Mouse (Mus musculus): ENCODE results near the gene Cend1. TPM values are rescaled to one million over a fixed set of nuclear protein-coding genes. Genes with fewer than 3 reads are reported as not detected.
"Not testable (repeated sequence)": the region's sequence is repeated elsewhere in the genome, so short reads cannot be mapped to it uniquely, and the experiment has no call there.

The Cend1 gene
- total RNA-seq, 2 experiments from 2014 or later = 0.47 to 0.82 TPM

- intact Hi-C loops (cut with DNase I; ENCODE audit: low total_unique reads) = no loop called here
- DNase-seq = peak; percentile 94
Observed at GRCm38 (mm10) chr7:141447110-141447991, 18.1 kb upstream of the Cend1 start, which contains the start of gene Rplp2. TSS of gene Rplp2 (plus strand) at chr7:141447370.

GRCm38 (mm10) chr7:141446374-141446773, 17.1 kb upstream of the Cend1 start:
- intact Hi-C loops (cut with DNase I; ENCODE audit: low total_unique reads); DNase-seq: not testable (repeated sequence)

DNA sequence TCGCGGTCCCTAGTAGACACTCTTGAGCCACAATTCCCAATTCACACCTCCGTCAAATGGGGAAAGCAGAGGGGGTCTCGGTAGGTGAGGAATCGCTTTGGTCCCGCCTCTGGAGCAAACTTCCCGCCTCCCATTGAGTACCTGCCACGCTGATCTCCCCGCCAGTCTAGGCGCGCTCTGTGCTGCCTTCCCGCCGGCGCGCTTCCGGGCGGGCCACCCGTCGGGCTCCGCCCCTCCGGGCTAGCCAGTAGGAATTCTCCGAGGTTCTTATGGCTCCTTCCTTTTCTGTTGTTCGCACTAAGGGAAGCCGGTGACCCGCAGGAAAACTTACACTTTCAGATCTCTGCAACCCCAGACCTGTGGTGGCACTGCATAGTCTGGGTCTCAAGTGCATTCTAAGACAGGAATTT, 14.5 kb upstream of the Cend1 start, which contains the start of gene Pidd1:
Pidd1 (minus strand) TSS at position 198 of the 410 bp plus-strand sequence.
- peak; percentile 65 for DNase-seq
- intact Hi-C loops (cut with DNase I; ENCODE audit: low total_unique reads) = loop anchor here (5.0 kb wide), 1 partner anchor 37 kb away; no protein-coding TSS in a partner anchor

- DNase-seq = peak; percentile 30
- intact Hi-C loops (cut with DNase I; ENCODE audit: low total_unique reads) = loop anchor here (5.0 kb wide), 1 partner anchor 36 kb away; no protein-coding TSS in a partner anchor
Observed at GRCm38 (mm10) chr7:141443081-141443821, 14.0 kb upstream of the Cend1 start.

DNA sequence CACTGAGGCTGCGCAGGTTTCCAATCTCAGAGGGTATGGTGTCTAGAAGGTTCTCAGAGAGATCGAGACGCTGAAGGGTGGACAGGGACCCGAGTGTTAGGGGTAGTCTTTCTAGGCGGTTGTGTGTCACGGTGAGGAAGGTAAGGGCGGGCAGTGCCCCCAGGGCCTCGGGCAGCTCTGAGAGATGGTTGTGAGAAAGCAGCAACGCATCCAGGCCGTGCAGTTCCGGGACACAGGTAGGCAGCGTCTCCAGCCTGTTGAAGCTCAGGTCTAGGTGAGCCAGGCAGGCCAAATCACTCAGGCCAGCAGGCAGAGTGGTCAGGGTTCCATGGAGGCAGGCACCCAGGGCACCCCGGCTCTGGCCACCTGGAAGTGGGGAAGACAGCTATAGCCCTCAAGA, 12.9 kb upstream of the Cend1 start:
- peak; percentile 4 for DNase-seq
- intact Hi-C loops (cut with DNase I; ENCODE audit: low total_unique reads) = loop anchor here (5.0 kb wide), 1 partner anchor 35 kb away; no protein-coding TSS in a partner anchor

DNA sequence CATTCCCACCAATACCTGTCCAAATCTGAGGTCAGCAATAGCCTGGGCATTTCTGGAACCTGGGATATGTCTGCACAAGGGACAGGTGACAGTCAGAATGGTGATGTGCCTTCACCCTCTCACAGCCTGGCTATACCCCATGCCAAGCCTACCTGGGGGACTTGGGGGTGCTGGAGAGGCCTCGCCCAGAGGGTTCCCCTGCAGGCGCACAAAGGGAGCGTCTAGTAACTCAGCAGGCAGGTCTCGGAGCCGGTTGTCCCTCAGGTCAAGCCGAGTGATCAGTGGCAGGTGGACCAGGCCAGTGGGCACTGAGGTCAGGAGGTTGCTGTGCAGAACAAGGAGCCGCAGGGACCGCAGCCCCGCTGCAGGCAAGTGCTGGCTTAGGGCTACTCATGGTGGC, 12.2 kb upstream of the Cend1 start:
- DNase-seq = peak; percentile 5
- intact Hi-C loops (cut with DNase I; ENCODE audit: low total_unique reads) = loop anchor here (5.0 kb wide), 1 partner anchor 34 kb away; no protein-coding TSS in a partner anchor

DNA sequence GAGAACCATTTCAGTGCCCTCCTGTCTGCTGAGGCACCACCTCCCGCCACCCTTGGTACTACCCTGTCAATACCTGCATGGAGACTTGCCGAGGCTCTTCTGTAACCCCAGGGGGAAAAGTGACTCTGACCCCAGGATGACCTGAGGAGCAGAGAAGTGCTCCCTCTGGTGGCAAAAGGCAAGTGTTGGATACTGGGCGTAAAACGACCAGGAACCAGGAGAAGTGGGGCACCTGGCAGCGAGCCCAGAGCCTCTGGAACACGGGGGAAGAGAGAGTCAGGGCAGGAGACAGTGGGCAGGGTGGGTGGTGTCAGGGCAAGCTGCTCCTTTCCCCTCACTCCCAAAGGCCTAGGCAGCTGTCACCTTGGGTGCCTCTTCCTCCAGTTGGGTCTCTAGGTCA, 11.3 kb upstream of the Cend1 start:
- intact Hi-C loops (cut with DNase I; ENCODE audit: low total_unique reads) = loop anchor here (5.0 kb wide), 1 partner anchor 33 kb away; no protein-coding TSS in a partner anchor
- DNase-seq = peak; percentile 67

GRCm38 (mm10) chr7:141439811-141440210, 10.5 kb upstream of the Cend1 start:
- intact Hi-C loops (cut with DNase I; ENCODE audit: low total_unique reads) = loop anchor here (5.0 kb wide), 1 partner anchor 33 kb away; no protein-coding TSS in a partner anchor
- DNase-seq = peak; percentile 3

DNA sequence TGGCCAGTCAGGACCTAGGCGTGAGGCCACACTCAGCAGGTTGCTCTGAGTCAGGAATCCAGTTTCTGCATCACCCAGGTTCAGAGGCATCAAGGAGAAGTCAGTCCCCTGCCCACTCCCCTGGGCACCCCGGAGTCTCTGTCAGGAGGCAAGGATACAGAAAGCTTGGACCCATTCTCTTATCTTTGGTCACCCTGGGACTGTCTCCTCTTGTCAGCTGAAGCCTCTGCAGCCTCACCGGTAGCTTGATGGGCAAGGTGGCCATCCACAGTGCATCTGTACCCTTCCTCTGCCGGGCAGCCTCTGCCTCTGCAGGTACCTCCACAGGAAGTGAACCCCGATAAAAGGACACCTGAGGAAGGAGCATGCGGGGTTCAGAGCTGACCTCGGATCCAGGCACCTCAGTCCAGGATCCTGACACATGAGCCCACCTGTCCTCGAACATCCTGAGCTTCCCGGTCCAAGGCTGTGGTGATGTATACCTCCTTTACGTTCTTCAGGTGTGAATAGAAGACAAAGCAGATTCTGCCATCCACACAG, 9.9 kb upstream of the Cend1 start:
- intact Hi-C loops (cut with DNase I; ENCODE audit: low total_unique reads) = no loop called here
- peak; percentile 4 for DNase-seq

- DNase-seq = peak; percentile 9
- intact Hi-C loops (cut with DNase I; ENCODE audit: low total_unique reads) = no loop called here
Observed at GRCm38 (mm10) chr7:141438201-141438968, 9.1 kb upstream of the Cend1 start.

DNA sequence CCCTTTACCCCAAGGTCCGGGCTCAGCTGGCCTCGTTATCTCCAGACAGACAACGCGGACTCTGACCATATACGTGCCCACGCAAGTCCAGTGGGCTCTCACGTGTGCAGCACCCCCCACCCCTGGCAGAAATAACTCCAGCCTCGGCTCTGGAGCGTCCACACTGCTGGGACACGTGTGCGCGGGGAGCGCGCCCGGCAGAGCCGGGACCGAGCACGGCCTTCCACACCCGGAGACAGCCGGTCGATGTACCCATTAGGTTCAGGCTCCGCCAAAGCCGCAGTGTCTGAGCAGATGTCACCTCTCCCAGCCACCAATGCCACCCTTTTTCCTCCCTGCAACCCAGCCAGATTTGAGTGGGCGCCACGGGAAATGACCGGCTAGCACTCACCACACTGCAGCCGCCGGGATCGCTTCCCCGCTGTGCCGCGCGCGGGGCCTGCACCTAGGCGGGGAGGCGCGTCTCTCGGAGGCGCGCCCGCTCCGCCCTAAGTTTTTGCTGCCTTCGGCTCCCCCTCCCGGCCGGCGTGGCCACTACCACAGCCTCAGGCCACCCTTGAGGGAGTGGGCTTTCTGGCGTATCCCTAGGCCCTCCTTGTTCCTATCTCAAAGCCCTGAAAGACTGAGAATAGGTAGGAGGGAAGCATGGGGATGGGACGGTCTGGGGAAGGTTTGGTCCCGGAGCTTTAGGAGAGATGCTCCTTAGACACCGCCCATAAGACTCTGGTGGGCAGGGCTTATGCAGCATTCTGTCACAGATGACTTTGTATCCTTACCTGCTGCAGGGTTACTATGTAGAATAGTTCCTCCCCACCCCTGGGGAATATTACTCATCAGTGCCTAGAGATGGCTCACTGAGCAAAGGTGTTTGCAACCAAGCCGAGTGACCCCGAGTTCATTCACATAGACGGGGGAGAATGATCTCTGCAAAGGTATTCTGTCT, 8.2 kb upstream of the Cend1 start, which contains the start of gene Slc25a22:
Slc25a22 (minus strand) TSS at position 715 of the 943 bp plus-strand sequence.
- intact Hi-C loops (cut with DNase I; ENCODE audit: low total_unique reads) = no loop called here
- DNase-seq = peak; percentile 86

DNA sequence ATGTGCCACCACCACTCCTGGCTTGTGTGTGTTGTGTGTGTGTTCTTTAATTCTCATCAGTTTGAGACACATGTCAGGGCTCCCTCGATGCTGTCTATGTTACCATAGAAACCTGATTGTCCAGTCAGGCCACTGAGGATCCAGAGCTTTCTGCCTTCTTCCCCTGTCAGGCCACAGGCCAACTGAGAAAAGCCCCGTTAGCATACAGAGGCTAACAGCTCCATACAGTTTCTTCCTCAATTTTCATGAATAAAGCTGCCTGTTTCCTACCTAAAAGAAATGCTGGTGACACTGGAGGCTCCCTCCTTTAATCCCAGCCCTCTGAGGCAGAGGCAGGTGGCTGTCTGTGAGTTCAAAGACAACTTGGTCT, 7.2 kb upstream of the Cend1 start:
- DNase-seq = no peak
- intact Hi-C loops (cut with DNase I; ENCODE audit: low total_unique reads) = no loop called here

GRCm38 (mm10) chr7:141435856-141436522, 6.7 kb upstream of the Cend1 start:
- intact Hi-C loops (cut with DNase I; ENCODE audit: low total_unique reads) = no loop called here
- no peak for DNase-seq

- DNase-seq = peak; percentile 57
- intact Hi-C loops (cut with DNase I; ENCODE audit: low total_unique reads) = no loop called here
Observed at GRCm38 (mm10) chr7:141435129-141435855, 6.0 kb upstream of the Cend1 start.

DNA sequence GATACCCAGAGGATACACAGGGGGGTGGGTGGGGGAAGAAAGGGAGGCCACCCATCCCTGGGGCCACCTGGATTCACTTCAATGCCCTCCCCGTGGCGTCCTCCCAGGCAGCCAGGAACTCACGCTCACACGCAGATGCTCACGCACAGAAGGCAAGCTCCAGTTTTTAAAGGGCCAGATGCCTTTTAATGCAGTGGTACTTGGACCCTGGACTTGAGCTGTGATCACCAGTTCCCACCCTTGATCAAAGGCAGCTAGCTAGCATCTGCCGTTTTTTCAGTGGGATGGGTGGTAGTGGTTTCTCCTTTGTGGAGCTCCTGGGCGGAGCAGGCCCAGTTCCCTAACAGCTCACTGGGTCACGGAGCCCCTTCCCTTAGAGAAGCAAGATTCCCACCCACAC, 5.2 kb upstream of the Cend1 start:
- DNase-seq = peak; percentile 23
- intact Hi-C loops (cut with DNase I; ENCODE audit: low total_unique reads) = no loop called here

- intact Hi-C loops (cut with DNase I; ENCODE audit: low total_unique reads) = no loop called here
- DNase-seq = peak; percentile 7
Observed at GRCm38 (mm10) chr7:141433517-141434400, 4.5 kb upstream of the Cend1 start.
